Comparison of ENCODE assay signal across 16 mouse cellular contexts in the genomic region with DNA sequence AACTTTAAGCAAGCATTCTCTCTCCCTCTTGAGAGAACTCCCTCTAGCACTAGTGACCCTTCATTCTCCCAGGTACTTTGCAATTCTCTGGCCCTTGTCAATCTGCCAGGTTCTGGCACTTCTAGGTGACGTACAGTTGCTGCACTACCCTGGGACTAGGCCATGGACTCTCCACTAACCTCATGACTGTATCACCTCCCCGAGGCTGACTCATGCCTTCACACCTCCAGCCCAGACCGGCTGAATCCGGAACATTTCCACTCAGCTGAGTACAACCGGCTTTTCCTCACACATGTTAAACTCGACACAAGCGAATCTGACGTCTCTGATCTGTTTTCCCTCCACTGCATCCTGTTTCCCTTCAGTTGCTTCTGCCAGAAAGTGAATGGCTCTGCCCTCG. TPM values are rescaled to one million over a fixed set of nuclear protein-coding genes. Genes with fewer than 3 reads are reported as not detected.
DNase-seq lines count a peak whose midpoint lies in the region; ATAC-seq lines count a peak whose summit lies in the region.
"Had no signal": no experiment of that assay in that cellular context is flagged by ENCODE, and none has a peak within 500 bp of the region (broad histone marks: within the 10 kb centered on the region; RNA-seq: fewer than 3 reads in every experiment).

No protein-coding gene starts in this region.

- H3K4me1 ChIP-seq in heart, embryonic 16.5 days (ENCODE audit: control insufficient read depth, insufficient read depth, low read length) = no peaks in the 10 kb centered on the region
- H3K4me1 ChIP-seq: forebrain, embryonic 15.5 days; limb, embryonic 13.5 days; midbrain, embryonic 15.5 days had no signal

- H3K9me3 ChIP-seq in heart, embryonic 16.5 days (replicated peaks; ENCODE audit: control insufficient read depth, low read length) = no peaks in the 10 kb centered on the region
- H3K9me3 ChIP-seq: forebrain, embryonic 15.5 days; G1E; limb, embryonic 13.5 days; midbrain, embryonic 15.5 days had no signal

- H3K9ac ChIP-seq in heart, embryonic 16.5 days (ENCODE audit: low read length) = no peak overlapping the region
- H3K9ac ChIP-seq: forebrain, embryonic 15.5 days; limb, embryonic 13.5 days; midbrain, embryonic 15.5 days had no signal

- no peak overlapping the region for H3K27ac ChIP-seq in heart, embryonic 16.5 days (ENCODE audit: low read length)
- H3K27ac ChIP-seq: forebrain, embryonic 15.5 days; limb, embryonic 13.5 days; midbrain, embryonic 15.5 days had no signal

- WGBS in heart, embryonic 16.5 days = 33% methylated on average over 9 of the region's 9 CpGs

- intact Hi-C loops in heart, postnatal 36 days (cut with DNase I) = no loop called here

- no peak overlapping the region for H3K4me3 ChIP-seq in heart, embryonic 16.5 days (ENCODE audit: low read length)
- H3K4me3 ChIP-seq: forebrain, embryonic 15.5 days; limb, embryonic 13.5 days; midbrain, embryonic 15.5 days had no signal

- H3K36me3 ChIP-seq in heart, embryonic 16.5 days (ENCODE audit: control insufficient read depth, insufficient read depth) = no peaks in the 10 kb centered on the region
- H3K36me3 ChIP-seq: forebrain, embryonic 15.5 days; G1E; limb, embryonic 13.5 days; midbrain, embryonic 15.5 days had no signal

- no peak for DNase-seq in heart, postnatal 36 days
- DNase-seq in Muller cell, postnatal 12 days (ENCODE audit: inconsistent ontology term) = peak; percentile 45
- peak; percentile 45 for DNase-seq in kidney, postnatal 10 days
- peak; percentile 52 for DNase-seq in lung, postnatal 10 days
- DNase-seq in adrenal gland, postnatal 36 days = no peak
- no peak for DNase-seq in urinary bladder, postnatal 25 days (ENCODE audit: low spot score)
- DNase-seq: adrenal gland, adult 2 months; B cell, adult 2 months; gastrocnemius, postnatal 10 days; layer of hippocampus, postnatal 36 days had no signal

- no peaks in the 10 kb centered on the region for H3K27me3 ChIP-seq in heart, embryonic 16.5 days (ENCODE audit: control insufficient read depth, insufficient read depth, low read length)
- H3K27me3 ChIP-seq: forebrain, embryonic 15.5 days; limb, embryonic 13.5 days; midbrain, embryonic 15.5 days had no signal

- peak; percentile 45; the same call in 1 of the 2 replicates for ATAC-seq in heart, embryonic 16.5 days (replicated peaks; ENCODE audit: extremely low read depth, insufficient read depth, low FRiP score)
- no peak for ATAC-seq in inflammation-experienced regulatory T-cells, adult 6 months
- ATAC-seq: forebrain, embryonic 15.5 days; midbrain, embryonic 15.5 days had no signal

- no peak overlapping the region for H3K4me2 ChIP-seq in heart, embryonic 16.5 days (ENCODE audit: low read depth, low read length)
- H3K4me2 ChIP-seq: forebrain, embryonic 15.5 days; limb, embryonic 13.5 days; midbrain, embryonic 15.5 days had no signal

RNA-seq across cellular contexts. Expression of a gene that starts 4.0 kb away (rescaled TPM):
- polyA plus RNA-seq in heart, embryonic 16.5 days (2015; fragmentation: Nextera tagmentation; extraction: Ambion mirVana) = 6.0 and 6.8 TPM in 2 replicates
- total RNA-seq in heart, postnatal 36 days (2021) = 1 to 10 TPM; 1.7 to 3.3 TPM
- 1 to 10 TPM in 1 of 3 experiments, not detected in 2; 2.7 TPM for polyA plus RNA-seq in inflammation-experienced regulatory T-cells, adult 6 months (2017; shearing (Covaris generic))
- 1 to 10 TPM in 1 of 2 experiments, under 1 TPM in 1; 0.66 to 1.1 TPM for total RNA-seq in adrenal gland, postnatal 36 days (2021)
- total RNA-seq: layer of hippocampus, postnatal 36 days had no signal
- polyA plus RNA-seq: G1E had no signal

Comparison
In these comparisons a context has a peak if more than half of its experiments do, and no peak if none do; other contexts are left out.
1. DNase-seq: peak in Muller cell, postnatal 12 days (single experiment), kidney, postnatal 10 days (single experiment) and lung, postnatal 10 days (single experiment); none in heart, postnatal 36 days (0 of 2), adrenal gland, postnatal 36 days (0 of 2) and urinary bladder, postnatal 25 days (single experiment).